Mouse (Mus musculus) embryonic fibroblast, embryonic 13.5 days (primary cell): ENCODE measurements around the gene Bod1l.

ENCODE experiments used
- CTCF ChIP-seq: IDR thresholded peaks from 2 replicates; pipeline ENCODE4 v1.5.1; 2011; ENCODE audit warnings: mild to moderate bottlenecking, control low read depth, low read length, moderate library complexity, borderline replicate concordance; ENCODE audit not compliant: insufficient read depth
- POLR2A ChIP-seq: IDR thresholded peaks from 2 replicates; pipeline ENCODE4 v1.6.1; 2011; ENCODE audit warnings: low read depth, mild to moderate bottlenecking, control low read depth, low read length, moderate library complexity

- TF ChIP-seq CTCF (no peak), POLR2A (no peak)
Observed at GRCm38 (mm10) chr5:41775273-41775672, 68.8 kb downstream of the Bod1l start.
